Mouse (Mus musculus): ENCODE results near the gene 4930507D05Rik.
A peak's percentile ranks its signal among the peaks of the same experiment; 100 is the strongest.
"Not testable (repeated sequence)": the region's sequence is repeated elsewhere in the genome, so short reads cannot be mapped to it uniquely, and the experiment has no call there.

Gene 4930507D05Rik

DNA sequence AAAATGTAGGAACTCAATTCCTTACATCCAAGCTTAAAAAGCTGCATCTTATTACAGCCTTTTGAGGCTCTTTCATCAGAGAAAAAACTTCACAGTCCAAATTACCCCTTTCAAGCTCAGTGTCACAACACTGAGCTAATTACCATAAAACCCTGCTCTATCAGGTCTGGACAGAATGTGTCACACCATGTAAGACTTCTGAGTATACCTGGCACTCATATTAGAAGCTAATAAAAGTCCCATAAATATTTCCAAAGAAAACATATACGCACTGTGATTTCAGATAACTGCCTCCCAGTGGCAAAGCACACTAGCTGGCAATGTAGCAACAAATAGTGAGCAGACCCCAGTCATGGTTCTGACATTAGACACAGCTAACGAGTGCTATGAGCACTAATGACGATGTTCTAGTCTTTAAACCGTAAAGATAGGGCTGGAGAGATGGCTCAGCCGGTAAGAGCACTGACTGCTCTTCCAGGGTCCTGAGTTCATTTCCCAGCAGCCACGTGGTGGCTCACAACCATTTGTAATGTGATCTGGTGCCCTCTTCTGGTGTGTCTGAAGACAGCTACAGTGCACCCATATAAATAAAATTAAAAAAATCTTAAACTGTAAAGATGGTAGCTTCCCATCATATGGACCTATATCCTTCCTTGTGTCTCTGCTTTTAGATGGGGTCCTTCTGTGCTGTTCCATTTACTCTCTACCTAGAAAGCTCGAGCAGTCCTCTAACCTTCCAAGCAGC, 32.0 kb downstream of the 4930507D05Rik start:
- DNase-seq, result no peak

DNA sequence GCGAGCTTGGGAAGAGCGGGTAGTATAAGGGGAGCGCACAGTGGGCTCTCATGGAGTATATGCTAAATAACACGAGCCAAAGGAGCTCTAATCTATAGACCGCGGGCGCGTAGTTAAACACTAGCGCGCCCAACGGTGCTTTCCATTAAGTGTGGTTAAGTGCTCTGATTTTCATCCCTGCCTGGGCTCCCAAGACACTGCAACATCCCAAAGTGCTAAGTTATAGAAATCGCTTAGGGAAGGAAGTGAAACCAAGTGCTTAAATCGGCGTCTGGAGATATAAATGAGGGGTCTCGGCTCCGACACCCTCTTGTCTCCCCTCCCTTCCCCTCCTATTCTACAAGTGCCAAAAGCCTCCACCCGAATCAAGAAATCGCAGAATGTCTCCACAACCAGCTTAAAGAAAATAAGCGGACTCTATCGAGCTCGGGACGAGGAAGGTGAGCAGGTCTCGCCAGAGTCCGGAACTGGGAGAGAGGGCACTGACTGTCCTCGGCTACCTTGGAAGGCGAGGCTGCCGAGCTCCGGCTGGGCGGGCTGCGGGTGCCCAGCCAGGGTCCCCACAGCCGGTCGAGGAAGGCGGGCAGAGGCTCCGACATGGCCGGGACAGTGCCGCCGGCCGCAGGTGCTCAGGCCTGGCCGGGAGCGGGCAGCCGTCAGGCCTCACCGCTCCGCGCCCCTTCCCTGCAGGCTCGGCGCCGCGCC, 36.7 kb downstream of the 4930507D05Rik start:
- no peak for DNase-seq

DNA sequence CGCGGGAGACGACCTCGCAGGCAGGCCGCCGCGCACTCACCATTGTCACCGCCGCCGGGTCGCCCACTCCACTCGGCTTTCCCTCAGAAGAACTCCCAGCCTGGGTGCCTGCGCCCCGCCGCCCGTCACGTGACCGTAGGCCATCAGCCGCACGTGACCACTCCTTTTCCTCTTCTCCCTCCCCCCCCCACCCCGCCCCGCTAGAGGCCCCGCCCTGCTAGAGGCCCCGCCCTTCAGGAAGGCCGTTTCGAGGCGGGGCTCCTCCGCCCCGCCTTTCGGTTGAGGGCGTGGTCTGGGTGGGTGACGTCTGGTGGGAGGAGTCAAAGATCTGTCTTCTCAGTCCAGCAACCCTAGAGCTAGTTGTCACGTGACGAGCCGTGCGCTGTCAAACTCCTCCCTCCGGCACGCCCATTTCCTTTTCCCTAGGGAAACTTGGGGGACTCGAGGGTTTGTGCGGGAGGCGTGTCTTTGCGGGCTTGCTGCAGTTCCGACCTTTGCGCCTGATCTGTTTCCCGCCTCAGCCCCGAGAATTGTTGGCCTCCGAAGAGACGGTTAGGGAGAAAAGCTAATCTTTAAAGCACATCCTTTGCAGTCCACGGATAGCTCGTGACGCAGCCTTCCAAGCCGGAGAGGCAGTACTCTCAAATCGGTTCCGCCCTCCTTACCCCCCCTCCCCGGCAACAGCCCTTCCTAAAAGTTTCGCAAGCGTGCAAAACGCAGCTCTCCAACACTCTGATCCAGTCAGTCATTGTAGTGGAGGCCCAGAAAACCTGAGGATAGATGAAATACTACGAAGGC, 37.5 kb downstream of the 4930507D05Rik start, which contains the start of gene Vps26a:
TSS of gene Vps26a (minus strand) at position 188 of the 798 bp plus-strand sequence.
- DNase-seq, result peak; percentile 98

DNA sequence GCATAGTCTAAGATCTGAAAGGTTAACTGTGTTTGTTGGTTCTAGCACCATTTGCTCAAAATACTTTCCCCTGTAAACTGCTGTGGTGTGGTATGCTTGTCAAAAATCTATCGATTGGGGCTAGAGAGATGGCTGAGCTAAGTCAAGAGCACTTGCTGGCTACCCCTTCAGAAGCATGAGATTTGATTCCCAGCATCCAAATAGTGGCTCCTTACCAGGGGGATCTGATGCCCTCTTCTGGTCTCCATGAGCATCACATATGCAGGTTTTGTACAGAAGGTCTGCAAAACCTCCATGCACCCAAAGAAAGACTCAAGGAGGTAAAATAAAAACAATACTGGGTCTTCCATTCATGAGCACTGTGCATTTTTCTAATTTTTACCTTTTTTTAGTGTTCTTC, 39.0 kb downstream of the 4930507D05Rik start:
- DNase-seq, result peak; percentile 51

DNA sequence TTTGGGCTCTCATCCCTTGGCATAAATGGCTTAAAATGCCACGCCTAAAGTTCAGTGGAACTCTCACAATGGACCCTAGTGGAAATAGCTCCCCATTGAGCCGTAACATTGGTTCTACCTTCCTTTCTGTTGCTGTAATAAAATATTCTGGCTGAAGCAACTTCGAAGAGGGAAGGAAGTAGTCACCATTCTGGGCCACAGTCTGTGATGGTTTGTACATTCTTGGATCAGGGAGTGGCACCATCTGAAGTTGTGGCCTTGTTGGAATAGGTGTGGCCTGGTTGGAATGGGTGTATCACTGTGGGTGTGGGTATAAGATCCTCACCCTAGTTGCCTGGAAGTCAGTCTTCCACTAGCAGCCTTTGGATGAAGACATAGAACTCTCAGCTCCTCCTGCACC, 42.4 kb downstream of the 4930507D05Rik start:
- DNase-seq, result not testable (repeated sequence)

DNA sequence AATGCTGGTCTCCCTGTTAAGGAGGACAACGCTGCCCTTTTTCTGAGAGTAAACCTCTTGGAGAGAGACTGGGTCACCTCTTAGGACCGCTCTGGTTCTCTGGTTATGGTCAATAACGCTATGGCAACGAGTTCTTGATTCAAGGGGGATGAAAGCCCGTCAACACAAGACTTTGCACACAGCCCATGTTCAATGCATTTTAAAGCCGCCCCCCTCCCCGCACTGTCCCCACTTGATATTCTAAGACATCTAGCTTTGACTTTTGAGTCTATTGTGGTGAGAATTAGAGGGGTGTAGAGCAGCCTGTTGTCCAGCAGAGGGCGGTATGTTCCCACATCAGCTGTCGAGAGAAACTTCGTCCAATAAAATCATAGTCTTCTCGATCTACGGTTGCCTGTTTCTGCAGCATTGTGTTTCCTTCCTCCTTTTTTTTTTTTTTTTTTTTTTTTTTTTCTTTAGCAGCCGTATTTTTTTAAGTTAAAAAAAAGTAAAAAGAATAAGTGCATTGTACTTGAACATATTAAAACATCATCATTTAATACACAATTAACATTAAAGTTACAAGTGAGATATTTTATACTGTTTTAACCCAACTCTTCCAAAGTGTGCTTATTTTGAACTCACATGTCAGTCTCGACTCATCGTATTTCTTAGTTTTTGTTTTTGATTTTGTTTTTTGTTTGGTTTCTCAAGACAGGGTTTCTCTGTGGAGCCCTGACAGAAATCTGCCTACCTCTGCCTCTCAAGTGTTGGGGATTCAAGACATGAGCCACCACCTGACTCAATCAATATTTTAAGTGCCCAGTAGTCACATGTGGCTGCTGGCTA, 51.0 kb downstream of the 4930507D05Rik start:
- DNase-seq, result peak; percentile 20
